Comparison of ENCODE assay signal across 31 mouse cellular contexts in genomic region chr11:48098063-48098462, GRCm38 (mm10).
"Had no signal": no experiment of that assay in that cellular context is flagged by ENCODE, and none has a peak within 500 bp of the region (broad histone marks: within the 10 kb centered on the region; RNA-seq: fewer than 3 reads in every experiment).

No protein-coding gene starts in this region.

- ATAC-seq: liver, embryonic 12.5 days; liver, postnatal 0 days; lung, postnatal 0 days; midbrain, embryonic 13.5 days; midbrain, embryonic 15.5 days; midbrain, embryonic 16.5 days had no signal

- H3K4me2 ChIP-seq: limb, embryonic 12.5 days; limb, embryonic 13.5 days; limb, embryonic 15.5 days; liver, embryonic 11.5 days; liver, embryonic 12.5 days; liver, embryonic 13.5 days; liver, embryonic 15.5 days; lung, embryonic 14.5 days; lung, embryonic 15.5 days; midbrain, embryonic 11.5 days; midbrain, embryonic 12.5 days; midbrain, embryonic 13.5 days; midbrain, embryonic 15.5 days; neural tube, embryonic 12.5 days had no signal

- DNase-seq: left cerebral cortex, postnatal 4 days; liver; liver, embryonic 13.5 days; liver, postnatal 0 days; lung, adult 18-20 months; lung, adult 2 months; lung, embryonic 14.5 days; lung, postnatal 10 days; lung, postnatal 14 days; lung, postnatal 36 days; lung, postnatal 4 days; midbrain, embryonic 14.5 days had no signal

- H3K4me1 ChIP-seq: limb, embryonic 10.5 days; limb, embryonic 12.5 days; limb, embryonic 13.5 days; limb, embryonic 15.5 days; liver, embryonic 12.5 days; liver, embryonic 13.5 days; liver, embryonic 15.5 days; lung, embryonic 15.5 days; megakaryocyte, embryonic 14.5 days; midbrain, embryonic 10.5 days; midbrain, embryonic 12.5 days; midbrain, embryonic 13.5 days; midbrain, embryonic 15.5 days; neural tube, embryonic 12.5 days had no signal

- H3K27ac ChIP-seq: limb, embryonic 10.5 days; limb, embryonic 12.5 days; limb, embryonic 13.5 days; limb, embryonic 15.5 days; liver, embryonic 12.5 days; liver, embryonic 13.5 days; liver, embryonic 14.5 days; liver, embryonic 15.5 days; lung, embryonic 15.5 days; macrophage; midbrain, embryonic 10.5 days; midbrain, embryonic 12.5 days; midbrain, embryonic 13.5 days; midbrain, embryonic 15.5 days; neural tube, embryonic 12.5 days had no signal

- H3K9me3 ChIP-seq: limb, embryonic 10.5 days; limb, embryonic 12.5 days; limb, embryonic 13.5 days; limb, embryonic 15.5 days; liver, embryonic 12.5 days; liver, embryonic 13.5 days; liver, embryonic 15.5 days; lung, embryonic 15.5 days; megakaryocyte, embryonic 14.5 days; midbrain, embryonic 10.5 days; midbrain, embryonic 12.5 days; midbrain, embryonic 13.5 days; midbrain, embryonic 15.5 days; neural tube, embryonic 12.5 days had no signal

- H3K27me3 ChIP-seq: limb, embryonic 12.5 days; limb, embryonic 13.5 days; limb, embryonic 15.5 days; liver, embryonic 12.5 days; liver, embryonic 13.5 days; liver, embryonic 15.5 days; lung, embryonic 15.5 days; megakaryocyte, embryonic 14.5 days; midbrain, embryonic 12.5 days; midbrain, embryonic 13.5 days; midbrain, embryonic 15.5 days; neural tube, embryonic 12.5 days had no signal

- H3K9ac ChIP-seq: limb, embryonic 12.5 days; limb, embryonic 13.5 days; limb, embryonic 15.5 days; liver, embryonic 12.5 days; liver, embryonic 13.5 days; liver, embryonic 14.5 days; liver, embryonic 15.5 days; liver, postnatal 0 days; lung, embryonic 14.5 days; lung, embryonic 15.5 days; midbrain, embryonic 12.5 days; midbrain, embryonic 13.5 days; midbrain, embryonic 15.5 days; neural tube, embryonic 12.5 days had no signal

- H3K4me3 ChIP-seq: limb, embryonic 10.5 days; limb, embryonic 12.5 days; limb, embryonic 13.5 days; limb, embryonic 15.5 days; liver, embryonic 12.5 days; liver, embryonic 13.5 days; liver, embryonic 15.5 days; lung, embryonic 15.5 days; megakaryocyte, embryonic 14.5 days; midbrain, embryonic 10.5 days; midbrain, embryonic 12.5 days; midbrain, embryonic 13.5 days; midbrain, embryonic 15.5 days; neural tube, embryonic 12.5 days had no signal

- H3K36me3 ChIP-seq: limb, embryonic 10.5 days; limb, embryonic 12.5 days; limb, embryonic 13.5 days; limb, embryonic 15.5 days; liver, embryonic 12.5 days; liver, embryonic 13.5 days; liver, embryonic 15.5 days; lung, embryonic 15.5 days; midbrain, embryonic 10.5 days; midbrain, embryonic 12.5 days; midbrain, embryonic 13.5 days; midbrain, embryonic 15.5 days; neural tube, embryonic 12.5 days had no signal
